Mouse (Mus musculus) gastrocnemius, postnatal 4 days (tissue): Measurements from ENCODE around the gene Nr5a2. TPM values are rescaled to one million over a fixed set of nuclear protein-coding genes. Genes with fewer than 3 reads are reported as not detected.

Experiments
- DNase-seq, 2 experiments: peaks; one replicate each; pipeline ENCODE4 v3.0.0; 2021 to 2022; ENCODE audit warnings: low spot score in 2 of 2, mixed read lengths in 2 of 2
- total RNA-seq, 2 experiments: library from RNA; stranded (reverse); gene quantifications; 2 replicates each; pipeline ENCODE4 v1.2.3; 2021

The Nr5a2 gene
- total RNA-seq, 2 experiments from 2014 or later: 2.6 to 3.9 TPM

- no peak for DNase-seq
These were observed 10.9 kb downstream of the Nr5a2 start for GRCm38 (mm10) chr1:136949323-136949741.

GRCm38 (mm10) chr1:136948511-136949275 is 11.6 kb downstream of the Nr5a2 start:
- peak; percentile 24 to 47 for DNase-seq

GRCm38 (mm10) chr1:136948127-136948422 is 12.2 kb downstream of the Nr5a2 start:
- no peak for DNase-seq

GRCm38 (mm10) chr1:136947394-136948126 is 12.7 kb downstream of the Nr5a2 start:
- DNase-seq: no peak

GRCm38 (mm10) chr1:136946806-136947393 is 13.3 kb downstream of the Nr5a2 start:
- DNase-seq: no peak

GRCm38 (mm10) chr1:136946404-136946803 is 13.8 kb downstream of the Nr5a2 start:
- no peak for DNase-seq

GRCm38 (mm10) chr1:136945876-136946275 is 14.4 kb downstream of the Nr5a2 start:
- no peak for DNase-seq

GRCm38 (mm10) chr1:136945426-136945825 is 14.8 kb downstream of the Nr5a2 start:
- DNase-seq: no peak

GRCm38 (mm10) chr1:136940603-136941002 is 19.6 kb downstream of the Nr5a2 start:
- DNase-seq: no peak

GRCm38 (mm10) chr1:136939220-136939619 is 21.0 kb downstream of the Nr5a2 start:
- no peak for DNase-seq

GRCm38 (mm10) chr1:136935960-136936324 is 24.3 kb downstream of the Nr5a2 start:
- no peak for DNase-seq

- DNase-seq: no peak
These were observed 24.8 kb downstream of the Nr5a2 start for GRCm38 (mm10) chr1:136935316-136935959.

- no peak for DNase-seq
These were observed 26.2 kb downstream of the Nr5a2 start for GRCm38 (mm10) chr1:136934051-136934450.

- no peak for DNase-seq
These were observed 29.2 kb downstream of the Nr5a2 start for GRCm38 (mm10) chr1:136931026-136931425.

GRCm38 (mm10) chr1:136929743-136930142 is 30.5 kb downstream of the Nr5a2 start:
- no peak for DNase-seq

GRCm38 (mm10) chr1:136927428-136927827 is 32.8 kb downstream of the Nr5a2 start:
- DNase-seq: no peak

GRCm38 (mm10) chr1:136926026-136926425 is 34.2 kb downstream of the Nr5a2 start:
- DNase-seq: no peak

GRCm38 (mm10) chr1:136920089-136920488 is 40.2 kb downstream of the Nr5a2 start:
- no peak for DNase-seq

GRCm38 (mm10) chr1:136918791-136919190 is 41.5 kb downstream of the Nr5a2 start:
- DNase-seq: no peak

GRCm38 (mm10) chr1:136915438-136915837 is 44.8 kb downstream of the Nr5a2 start:
- DNase-seq: no peak

- no peak for DNase-seq
These were observed 48.3 kb downstream of the Nr5a2 start for GRCm38 (mm10) chr1:136911996-136912395.

- DNase-seq: no peak
These were observed 48.7 kb downstream of the Nr5a2 start for GRCm38 (mm10) chr1:136911594-136911860.
